In genomic region chr9:21593122-21593721, GRCm38 (mm10) we compare ENCODE assay signal across 8 mouse cellular contexts. TPM values are rescaled to one million over a fixed set of nuclear protein-coding genes. Genes with fewer than 3 reads are reported as not detected.
DNase-seq lines count a peak whose midpoint lies in the region; ATAC-seq and TF ChIP-seq lines count a peak whose summit lies in the region.

No protein-coding gene starts in this region.

- H3K9ac ChIP-seq in intestine, embryonic 16.5 days (ENCODE audit: low read depth, low read length) = peak overlapping the region; percentile 96
- peak overlapping the region; percentile 89 for H3K9ac ChIP-seq in midbrain, embryonic 15.5 days
- peak overlapping the region; percentile 83 for H3K9ac ChIP-seq in stomach, embryonic 16.5 days (ENCODE audit: low read length)

- no peak for TF ChIP-seq POLR2A in bone marrow, adult 2 months (IDR thresholded peaks at IDR 0.05; ENCODE audit: borderline replicate concordance, control insufficient read depth, low read depth, low read length)

- no peaks in the 10 kb centered on the region; the same call in 1 of the 2 replicates for H3K36me3 ChIP-seq in intestine, embryonic 16.5 days (ENCODE audit: control insufficient read depth, insufficient read depth, low read length)
- peaks cover 21% of the 10 kb centered on the region; the same call in 1 of the 2 replicates for H3K36me3 ChIP-seq in midbrain, embryonic 15.5 days (replicated peaks)
- peaks cover 11% of the 10 kb centered on the region; the same call in 1 of the 2 replicates for H3K36me3 ChIP-seq in stomach, embryonic 16.5 days (ENCODE audit: control insufficient read depth, insufficient read depth, low read length)

- no peaks in the 10 kb centered on the region for H3K27me3 ChIP-seq in intestine, embryonic 16.5 days (replicated peaks; ENCODE audit: control insufficient read depth, insufficient read depth, low read length)
- H3K27me3 ChIP-seq in midbrain, embryonic 15.5 days (replicated peaks) = no peaks in the 10 kb centered on the region
- H3K27me3 ChIP-seq in stomach, embryonic 16.5 days (ENCODE audit: control insufficient read depth, insufficient read depth, low read length) = no peaks in the 10 kb centered on the region

- no peak for TF ChIP-seq CTCF in bone marrow, adult 2 months (IDR thresholded peaks at IDR 0.05; ENCODE audit: control insufficient read depth, insufficient read depth, low read length)

- DNase-seq in cerebellum, adult 9-10 months = peak; percentile 46
- DNase-seq in cerebellum, adult 11 months = no peak
- DNase-seq in frontal cortex, postnatal 36 days (ENCODE audit: low spot score in 2 of 2) = peak; percentile 64 to 71
- DNase-seq in liver = peak; percentile 48

- ATAC-seq in intestine, embryonic 16.5 days = peak; percentile 75
- peak; percentile 55; the same call in 1 of the 2 replicates for ATAC-seq in midbrain, embryonic 15.5 days (replicated peaks)
- peak; percentile 63 for ATAC-seq in stomach, embryonic 16.5 days (ENCODE audit: insufficient read depth, low FRiP score)

- under 1% methylated on average over 69 of the region's 69 CpGs for WGBS in bone marrow, adult 2 months
- WGBS in intestine, embryonic 16.5 days = 1% methylated on average over 69 of the region's 69 CpGs
- WGBS in midbrain, embryonic 15.5 days = 2% methylated on average over 68 of the region's 69 CpGs
- under 1% methylated on average over 69 of the region's 69 CpGs for WGBS in stomach, embryonic 16.5 days

- H3K4me2 ChIP-seq in intestine, embryonic 16.5 days (ENCODE audit: low read depth, low read length) = peak overlapping the region; percentile 82
- peak overlapping the region; percentile 97 for H3K4me2 ChIP-seq in midbrain, embryonic 15.5 days
- peak overlapping the region; percentile 86 for H3K4me2 ChIP-seq in stomach, embryonic 16.5 days (ENCODE audit: low read depth, low read length)

- H3K4me1 ChIP-seq in bone marrow, adult 2 months (ENCODE audit: control insufficient read depth, insufficient read depth, low read length) = no peaks in the 10 kb centered on the region
- H3K4me1 ChIP-seq in intestine, embryonic 16.5 days (ENCODE audit: control insufficient read depth, insufficient read depth, low read length) = peaks cover 18% of the 10 kb centered on the region
- peaks cover 33% of the 10 kb centered on the region for H3K4me1 ChIP-seq in midbrain, embryonic 15.5 days
- H3K4me1 ChIP-seq in stomach, embryonic 16.5 days (ENCODE audit: control insufficient read depth, insufficient read depth, low read length) = peaks cover 14% of the 10 kb centered on the region

- peak overlapping the region; percentile 89 for H3K4me3 ChIP-seq in bone marrow, adult 2 months (replicated peaks; ENCODE audit: control insufficient read depth, low read depth, low read length)
- peak overlapping the region; percentile 100 for H3K4me3 ChIP-seq in intestine, embryonic 16.5 days (ENCODE audit: low read length)
- H3K4me3 ChIP-seq in midbrain, embryonic 15.5 days = peak overlapping the region; percentile 97
- H3K4me3 ChIP-seq in stomach, embryonic 16.5 days (replicated peaks; ENCODE audit: low read length) = peak overlapping the region; percentile 71

- peak overlapping the region; percentile 79 for H3K27ac ChIP-seq in bone marrow, adult 2 months (ENCODE audit: control insufficient read depth, insufficient read depth, low read depth, low read length, poor library complexity)
- peak overlapping the region; percentile 83 for H3K27ac ChIP-seq in intestine, embryonic 16.5 days (ENCODE audit: low read length)
- peak overlapping the region; percentile 88 for H3K27ac ChIP-seq in midbrain, embryonic 15.5 days
- peak overlapping the region; percentile 79 for H3K27ac ChIP-seq in stomach, embryonic 16.5 days (ENCODE audit: low read length)

- no peaks in the 10 kb centered on the region for H3K9me3 ChIP-seq in intestine, embryonic 16.5 days (ENCODE audit: control insufficient read depth, low read length)
- H3K9me3 ChIP-seq in midbrain, embryonic 15.5 days = no peaks in the 10 kb centered on the region
- H3K9me3 ChIP-seq in stomach, embryonic 16.5 days (replicated peaks; ENCODE audit: control insufficient read depth, low read length) = no peaks in the 10 kb centered on the region

RNA-seq across cellular contexts. Expression of gene Yipf2, which starts 0.6 kb away (rescaled TPM):
- 4.8 and 5.0 TPM in 2 replicates for polyA plus RNA-seq in bone marrow, adult 2 months (2011; ENCODE audit: insufficient read depth, insufficient read length, low replicate concordance, missing spikeins)
- 34.0 and 34.7 TPM in 2 replicates for polyA plus RNA-seq in intestine, embryonic 16.5 days (2015; fragmentation: Nextera tagmentation; extraction: Ambion mirVana)
- polyA plus RNA-seq in midbrain, embryonic 15.5 days (2015; fragmentation: Nextera tagmentation; extraction: Ambion mirVana) = 27.0 and 29.2 TPM in 2 replicates
- 34.0 and 39.4 TPM in 2 replicates for polyA plus RNA-seq in stomach, embryonic 16.5 days (2015; fragmentation: Nextera tagmentation; extraction: Ambion mirVana)

RNA-seq across cellular contexts. Expression of gene Timm29, which starts 0.7 kb away (rescaled TPM):
- polyA plus RNA-seq in bone marrow, adult 2 months (2011; ENCODE audit: insufficient read depth, insufficient read length, low replicate concordance, missing spikeins) = 10.4 and 11.6 TPM in 2 replicates
- polyA plus RNA-seq in intestine, embryonic 16.5 days (2015; fragmentation: Nextera tagmentation; extraction: Ambion mirVana) = 22.0 and 23.5 TPM in 2 replicates
- 68.0 and 68.8 TPM in 2 replicates for polyA plus RNA-seq in midbrain, embryonic 15.5 days (2015; fragmentation: Nextera tagmentation; extraction: Ambion mirVana)
- polyA plus RNA-seq in stomach, embryonic 16.5 days (2015; fragmentation: Nextera tagmentation; extraction: Ambion mirVana) = 19.9 and 22.9 TPM in 2 replicates

RNA-seq across cellular contexts. Expression of gene Smarca4, which starts 22.7 kb away (rescaled TPM):
- 45.4 and 66.3 TPM in 2 replicates for polyA plus RNA-seq in bone marrow, adult 2 months (2011; ENCODE audit: insufficient read depth, insufficient read length, low replicate concordance, missing spikeins)
- polyA plus RNA-seq in intestine, embryonic 16.5 days (2015; fragmentation: Nextera tagmentation; extraction: Ambion mirVana) = 59.5 and 61.2 TPM in 2 replicates
- polyA plus RNA-seq in midbrain, embryonic 15.5 days (2015; fragmentation: Nextera tagmentation; extraction: Ambion mirVana) = 158 and 163 TPM in 2 replicates
- polyA plus RNA-seq in stomach, embryonic 16.5 days (2015; fragmentation: Nextera tagmentation; extraction: Ambion mirVana) = 63.2 and 65.0 TPM in 2 replicates

RNA-seq across cellular contexts. Expression of gene Carm1, which starts 46.5 kb away (rescaled TPM):
- polyA plus RNA-seq in bone marrow, adult 2 months (2011; ENCODE audit: insufficient read depth, insufficient read length, low replicate concordance, missing spikeins) = 29.7 and 37.6 TPM in 2 replicates
- polyA plus RNA-seq in intestine, embryonic 16.5 days (2015; fragmentation: Nextera tagmentation; extraction: Ambion mirVana) = 14.3 and 15.1 TPM in 2 replicates
- 46.7 and 49.3 TPM in 2 replicates for polyA plus RNA-seq in midbrain, embryonic 15.5 days (2015; fragmentation: Nextera tagmentation; extraction: Ambion mirVana)
- 15.6 and 16.1 TPM in 2 replicates for polyA plus RNA-seq in stomach, embryonic 16.5 days (2015; fragmentation: Nextera tagmentation; extraction: Ambion mirVana)
